Mouse (Mus musculus): ENCODE measurements at regions not wholly inside any gene's neighbourhood (a gene's known extent, or its start where the extent isn't known, plus 50 kb on each side); places are given as distances from the start of the nearest gene placed in this dataset.
A peak's percentile ranks its signal among the peaks of the same experiment; 100 is the strongest.

- TF ChIP-seq CTCF (IDR thresholded peaks at IDR 0.05) = peak; percentile 94
- no peak for TF ChIP-seq EP300 (IDR thresholded peaks at IDR 0.05)
Measured at GRCm38 (mm10) chr7:113143552-113143951, 63.7 kb upstream of the Arntl start.

Measured in lung, postnatal 0 days (tissue).